Mouse (Mus musculus) hindbrain, postnatal 0 days (tissue): ENCODE measurements around the gene Map1a. TPM values are rescaled to one million over a fixed set of nuclear protein-coding genes. Genes with fewer than 3 reads are reported as not detected.

ENCODE experiments used
- ATAC-seq: fragments of 200-750 bp; cut with Nextera tagmentation; 2 replicates; pipeline ENCODE4 v1.8.0; 2017; ENCODE audit warnings: mild to moderate bottlenecking, moderate TSS enrichment, moderate library complexity
- DNase-seq: peaks from one replicate; pipeline ENCODE4 v3.0.0-alpha.2; 2015; ENCODE audit warnings: low spot score
- H3K27ac ChIP-seq: fragments of 300-500 bp; sonication (generic); 2 replicates; pipeline ENCODE4 v1.5.1; 2014; ENCODE audit warnings: mild to moderate bottlenecking
- H3K27me3 ChIP-seq: fragments of 300-500 bp; sonication (generic); 2 replicates; pipeline ENCODE4 v1.6.1; 2014; ENCODE audit warnings: low read length, mixed read lengths; ENCODE audit not compliant: insufficient read depth
- H3K36me3 ChIP-seq: fragments of 300-500 bp; sonication (generic); 2 replicates; pipeline ENCODE4 v1.6.1; 2014; ENCODE audit warnings: low read length, mixed read lengths; ENCODE audit not compliant: insufficient read depth
- H3K4me1 ChIP-seq: fragments of 300-500 bp; sonication (generic); 2 replicates; pipeline ENCODE4 v1.6.1; 2014; ENCODE audit warnings: antibody characterized with exemption, low read length, mixed read lengths; ENCODE audit not compliant: insufficient read depth
- H3K4me2 ChIP-seq: fragments of 300-500 bp; sonication (generic); 2 replicates; pipeline ENCODE4 v1.6.1; 2014; ENCODE audit warnings: low read depth, mild to moderate bottlenecking, low read length, moderate library complexity, mixed read lengths
- H3K4me3 ChIP-seq: fragments of 300-500 bp; sonication (generic); 2 replicates; pipeline ENCODE4 v1.5.1; 2014; ENCODE audit warnings: low read length
- H3K9ac ChIP-seq: fragments of 300-500 bp; sonication (generic); replicated peaks from 2 replicates; pipeline ENCODE4 v1.6.1; 2014; ENCODE audit warnings: mild to moderate bottlenecking, low read length, moderate library complexity, mixed read lengths
- H3K9me3 ChIP-seq: fragments of 300-500 bp; sonication (generic); 2 replicates; pipeline ENCODE4 v1.6.1; 2016; ENCODE audit warnings: low read length, mixed read lengths
- CTCF ChIP-seq: IDR thresholded peaks from 2 replicates; pipeline ENCODE4 v1.5.1; 2016; ENCODE audit warnings: antibody characterized with exemption, control low read depth, low read depth
- WGBS: fragments of 180-500 bp; shearing (Covaris S2); extraction: QIAGEN DNeasy Blood & Tissue Kit; methylation state at CpG from one replicate; pipeline ENCODE4 v1.1.7; 2014; 5-methylcytosine and 5-hydroxymethylcytosine counted together
- polyA plus RNA-seq: library from polyadenylated mRNA; unstranded; fragments of >200 nt; fragmentation: Nextera tagmentation; extraction: Ambion mirVana; gene quantifications from 2 replicates; pipeline ENCODE4 v1.2.1, GENCODE M21; 2015
- total RNA-seq: library from RNA; depleted of rRNA; stranded (reverse); fragments of >200 nt; gene quantifications from 2 replicates; pipeline ENCODE4 v1.2.3, GENCODE M21; 2014; rRNA removed

Gene Map1a
- total and polyA plus RNA-seq, 2 experiments from 2014 or later: 72.5 to 160 TPM

DNA sequence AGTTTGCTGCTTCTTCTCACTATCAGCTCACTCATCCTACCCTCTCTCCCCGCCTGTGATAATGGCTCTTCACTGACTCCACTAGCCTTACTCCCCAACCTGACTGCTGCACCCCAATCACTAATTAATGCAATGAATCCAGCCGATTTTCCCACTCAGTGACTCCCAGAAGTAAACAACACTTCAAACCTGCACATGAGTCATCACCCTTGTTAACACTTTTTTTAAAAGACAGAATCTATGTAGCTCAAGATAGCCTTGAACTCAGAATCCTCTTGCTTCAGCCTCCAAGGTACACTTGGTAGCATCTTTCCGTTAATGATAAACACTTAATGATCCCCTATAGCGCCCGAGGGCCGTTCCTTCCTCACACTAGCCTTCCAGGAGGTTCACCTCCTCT, 65.0 kb downstream of the Map1a start:
- peak overlapping the region; percentile 69 for H3K4me3 ChIP-seq
- peaks cover 11% of the 10 kb centered on the region; the same call in 1 of the 2 replicates for H3K36me3 ChIP-seq
- peak overlapping the region; percentile 82; the same call in 1 of the 2 replicates for H3K27ac ChIP-seq
- WGBS: 4% methylated on average over 6 of the region's 6 CpGs
- H3K9ac ChIP-seq: peak overlapping the region; percentile 73
- peaks cover 6% of the 10 kb centered on the region for H3K4me1 ChIP-seq
- DNase-seq (no peak), ATAC-seq (no peak)
- TF ChIP-seq CTCF: no peak
- H3K27me3 ChIP-seq: no peaks in the 10 kb centered on the region
- H3K4me2 ChIP-seq: peak overlapping the region; percentile 87
- H3K9me3 ChIP-seq: no peaks in the 10 kb centered on the region

GRCm38 (mm10) chr2:121354820-121355592, 65.6 kb downstream of the Map1a start, which contains the start of gene Ppip5k1:
Gene Ppip5k1, minus strand, starts transcription at chr2:121355396.
- H3K9ac ChIP-seq: peak within 1 kb of the TSS; percentile 73
- peak; percentile 96 for TF ChIP-seq CTCF
- no peaks in the 10 kb centered on the region for H3K9me3 ChIP-seq
- no peaks in the 10 kb centered on the region for H3K27me3 ChIP-seq
- H3K36me3 ChIP-seq: peaks cover 4% of the 10 kb centered on the region; the same call in 1 of the 2 replicates
- peak within 1 kb of the TSS; percentile 87 for H3K4me2 ChIP-seq
- ATAC-seq: peak; percentile 94
- DNase-seq: peak; percentile 98
- peak within 1 kb of the TSS; percentile 82 for H3K27ac ChIP-seq
- WGBS: 2% methylated on average over 56 of the region's 58 CpGs
- peak within 1 kb of the TSS; percentile 69 for H3K4me3 ChIP-seq
- peaks cover 6% of the 10 kb centered on the region for H3K4me1 ChIP-seq

DNA sequence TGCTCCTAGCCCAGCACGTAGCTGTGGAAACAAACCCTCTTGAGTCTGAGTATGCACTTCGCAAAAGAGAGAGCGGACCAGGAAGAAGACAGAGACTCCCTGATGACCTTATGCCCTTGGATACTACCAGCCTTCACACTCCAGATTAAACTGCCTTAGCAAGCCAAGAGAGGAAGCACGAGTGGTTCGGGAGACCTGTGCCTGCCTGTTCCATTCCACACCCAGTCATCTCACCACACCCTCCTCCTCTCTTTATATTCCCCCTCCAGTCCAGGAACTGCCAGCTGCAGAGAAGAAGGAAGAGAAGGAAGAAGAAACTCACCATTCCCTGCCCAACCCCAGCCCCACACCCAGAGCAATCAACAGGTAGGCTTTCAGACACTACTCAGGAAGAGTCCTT, 68.1 kb downstream of the Map1a start, which contains the start of gene Ckmt1:
Gene Ckmt1, plus strand, starts transcription at position 221 of the 400 bp plus-strand sequence.
- ATAC-seq (no peak), DNase-seq (no peak)
- Histone ChIP-seq H3K4me1 (peaks cover 6% of the 10 kb centered on the region), H3K9ac (peak within 1 kb of the TSS; percentile 69), H3K4me2 (peak within 1 kb of the TSS; percentile 64), H3K27me3 (no peaks in the 10 kb centered on the region), H3K4me3 (peak within 1 kb of the TSS; percentile 53), H3K36me3 (no peaks in the 10 kb centered on the region), H3K27ac (peak within 1 kb of the TSS; percentile 88), H3K9me3 (no peaks in the 10 kb centered on the region)
- TF ChIP-seq CTCF: no peak
- WGBS: 62% methylated on average over 5 of the region's 5 CpGs

DNA sequence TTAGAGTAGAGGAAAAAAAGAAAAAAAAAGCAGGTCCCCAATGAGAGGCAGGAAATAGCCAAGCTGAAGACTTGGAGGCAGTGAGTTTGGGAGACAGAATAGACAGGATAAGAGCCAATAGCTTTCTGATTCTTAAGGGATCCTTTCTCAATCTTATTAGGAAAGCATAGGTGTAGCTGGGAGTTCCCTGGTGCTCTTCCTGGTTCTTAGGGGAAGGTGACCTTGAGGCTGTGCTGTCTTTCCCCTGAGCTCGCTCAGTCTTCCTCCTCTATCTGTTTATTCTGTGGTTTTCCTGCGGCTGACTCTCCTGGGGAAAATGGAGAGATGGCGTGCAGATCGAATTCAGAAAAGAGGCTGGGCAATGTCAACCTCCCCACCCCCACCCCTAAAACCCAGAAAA, 68.6 kb downstream of the Map1a start:
- H3K4me2 ChIP-seq: peak overlapping the region; percentile 64
- H3K36me3 ChIP-seq: no peaks in the 10 kb centered on the region
- H3K27me3 ChIP-seq: no peaks in the 10 kb centered on the region
- peak overlapping the region; percentile 88 for H3K27ac ChIP-seq
- H3K9me3 ChIP-seq: no peaks in the 10 kb centered on the region
- DNase-seq: peak; percentile 5
- WGBS: 2% methylated on average over 4 of the region's 4 CpGs
- ATAC-seq: no peak
- H3K4me3 ChIP-seq: peak overlapping the region; percentile 53
- TF ChIP-seq CTCF: no peak
- H3K9ac ChIP-seq: peak overlapping the region; percentile 69
- H3K4me1 ChIP-seq: peaks cover 6% of the 10 kb centered on the region

- Histone ChIP-seq H3K4me3 (peak overlapping the region; percentile 53), H3K4me1 (peaks cover 6% of the 10 kb centered on the region), H3K27me3 (no peaks in the 10 kb centered on the region), H3K9me3 (no peaks in the 10 kb centered on the region), H3K27ac (peak overlapping the region; percentile 88), H3K36me3 (no peaks in the 10 kb centered on the region), H3K9ac (peak overlapping the region; percentile 69), H3K4me2 (peak overlapping the region; percentile 64)
- ATAC-seq: peak; percentile 86
- DNase-seq: peak; percentile 84
- TF ChIP-seq CTCF: no peak
- under 1% methylated on average over 16 of the region's 16 CpGs for WGBS
Observed at GRCm38 (mm10) chr2:121358381-121358780, 69.0 kb downstream of the Map1a start.

GRCm38 (mm10) chr2:121359461-121359860, 70.1 kb downstream of the Map1a start:
- DNase-seq (no peak), ATAC-seq (no peak)
- H3K27me3 ChIP-seq: no peaks in the 10 kb centered on the region
- peak overlapping the region; percentile 53 for H3K4me3 ChIP-seq
- H3K9me3 ChIP-seq: no peaks in the 10 kb centered on the region
- peaks cover under 1% of the 10 kb centered on the region for H3K4me1 ChIP-seq
- TF ChIP-seq CTCF: no peak
- no peak overlapping the region for H3K27ac ChIP-seq
- H3K4me2 ChIP-seq: peak overlapping the region; percentile 64
- H3K9ac ChIP-seq: no peak overlapping the region
- WGBS: 59% methylated on average over 4 of the region's 4 CpGs
- H3K36me3 ChIP-seq: no peaks in the 10 kb centered on the region

Other genes starting within 250 kb of the Map1a start
- gene Tgm5, start 203.8 kb upstream of the Map1a start, total RNA-seq: 0.78 TPM in 1 of 2 replicates, not detected in the other
- gene Tgm5, start 203.8 kb upstream of the Map1a start, polyA plus RNA-seq: 0.37 and 0.45 TPM in 2 replicates
- not detected in 2 replicates for gene Tgm7, start 179.8 kb upstream of the Map1a start, total RNA-seq
- gene Tgm7, start 179.8 kb upstream of the Map1a start, polyA plus RNA-seq: not detected in 2 replicates
- gene Adal, start 149.2 kb upstream of the Map1a start, total RNA-seq: 17.6 and 22.4 TPM in 2 replicates
- gene Adal, start 149.2 kb upstream of the Map1a start, polyA plus RNA-seq: 18.0 and 18.4 TPM in 2 replicates
- gene Lcmt2, start 148.9 kb upstream of the Map1a start, total RNA-seq: 9.6 and 10.1 TPM in 2 replicates
- 11.4 and 14.2 TPM in 2 replicates for gene Lcmt2, start 148.9 kb upstream of the Map1a start, polyA plus RNA-seq
- gene Tubgcp4, start 118.9 kb upstream of the Map1a start, total RNA-seq: 20.2 and 33.6 TPM in 2 replicates
- 26.1 and 27.6 TPM in 2 replicates for gene Tubgcp4, start 118.9 kb upstream of the Map1a start, polyA plus RNA-seq
- gene Zscan29, start 118.5 kb upstream of the Map1a start, total RNA-seq: 3.2 and 5.7 TPM in 2 replicates
- 5.3 and 5.5 TPM in 2 replicates for gene Zscan29, start 118.5 kb upstream of the Map1a start, polyA plus RNA-seq
- gene Trp53bp1, start 18.2 kb upstream of the Map1a start, total RNA-seq: 194 and 277 TPM in 2 replicates
- gene Trp53bp1, start 18.2 kb upstream of the Map1a start, polyA plus RNA-seq: 76.4 and 80.9 TPM in 2 replicates
- 12.8 and 13.5 TPM in 2 replicates for gene Ppip5k1, start 65.8 kb downstream of the Map1a start, total RNA-seq
- gene Ppip5k1, start 65.8 kb downstream of the Map1a start, polyA plus RNA-seq: 16.6 and 17.8 TPM in 2 replicates
- gene Ckmt1, start 68.1 kb downstream of the Map1a start, total RNA-seq: 139 and 161 TPM in 2 replicates
- 167 and 168 TPM in 2 replicates for gene Ckmt1, start 68.1 kb downstream of the Map1a start, polyA plus RNA-seq
- gene Strc, start 97.6 kb downstream of the Map1a start, total RNA-seq: 0.07 TPM in 1 of 2 replicates, not detected in the other
- gene Strc, start 97.6 kb downstream of the Map1a start, polyA plus RNA-seq: 0.03 TPM in 1 of 2 replicates, not detected in the other
- gene Pdia3, start 124.2 kb downstream of the Map1a start, total RNA-seq: 47.4 and 56.8 TPM in 2 replicates
- gene Pdia3, start 124.2 kb downstream of the Map1a start, polyA plus RNA-seq: 291 and 296 TPM in 2 replicates
- 2.1 and 3.3 TPM in 2 replicates for gene Catsper2, start 124.2 kb downstream of the Map1a start, total RNA-seq
- gene Catsper2, start 124.2 kb downstream of the Map1a start, polyA plus RNA-seq: 4.3 and 4.9 TPM in 2 replicates
- 0.58 TPM in 1 of 2 replicates, not detected in the other for gene Ell3, start 154.7 kb downstream of the Map1a start, total RNA-seq
- gene Ell3, start 154.7 kb downstream of the Map1a start, polyA plus RNA-seq: 1.4 and 1.7 TPM in 2 replicates
- gene Serf2, start 159.6 kb downstream of the Map1a start, total RNA-seq: 420 and 667 TPM in 2 replicates
- 306 and 336 TPM in 2 replicates for gene Serf2, start 159.6 kb downstream of the Map1a start, polyA plus RNA-seq
- gene Hypk, start 163.7 kb downstream of the Map1a start, total RNA-seq: 5.4 and 12.5 TPM in 2 replicates
- gene Hypk, start 163.7 kb downstream of the Map1a start, polyA plus RNA-seq: 110 and 119 TPM in 2 replicates
- 1.3 and 1.5 TPM in 2 replicates for gene Serinc4, start 167.2 kb downstream of the Map1a start, total RNA-seq
- 0.57 and 1.1 TPM in 2 replicates for gene Serinc4, start 167.2 kb downstream of the Map1a start, polyA plus RNA-seq
- 14.7 and 17.7 TPM in 2 replicates for gene Mfap1b, start 184.5 kb downstream of the Map1a start, total RNA-seq
- gene Mfap1b, start 184.5 kb downstream of the Map1a start, polyA plus RNA-seq: 52.8 and 57.0 TPM in 2 replicates
- 12.0 and 14.4 TPM in 2 replicates for gene Mfap1a, start 217.1 kb downstream of the Map1a start, total RNA-seq
- gene Mfap1a, start 217.1 kb downstream of the Map1a start, polyA plus RNA-seq: 21.3 and 21.5 TPM in 2 replicates
- 4.6 and 5.3 TPM in 2 replicates for gene Wdr76, start 217.1 kb downstream of the Map1a start, total RNA-seq
- 2.4 and 2.8 TPM in 2 replicates for gene Wdr76, start 217.1 kb downstream of the Map1a start, polyA plus RNA-seq